Mouse (Mus musculus) skeletal muscle tissue, adult 2 months (tissue): ENCODE measurements at regions not wholly inside any gene's neighbourhood (a gene's known extent, or its start where the extent isn't known, plus 50 kb on each side); places are given as distances from the start of the nearest gene placed in this dataset.

Experiments
- DNase-seq: peaks from one replicate; pipeline ENCODE4 v3.0.0-alpha.2; 2012; ENCODE audit warnings: low read depth, low spot score

- no peak for DNase-seq
Observed at GRCm38 (mm10) chr11:117413133-117413532, 71.0 kb upstream of the Gm11733 start.

- DNase-seq: no peak
Observed at GRCm38 (mm10) chr11:117413942-117414705, 70.0 kb upstream of the Gm11733 start.

GRCm38 (mm10) chr11:117414871-117415323 lies 69.3 kb upstream of the Gm11733 start:
- peak; percentile 66 for DNase-seq

GRCm38 (mm10) chr11:117415466-117415865 lies 68.7 kb upstream of the Gm11733 start:
- no peak for DNase-seq

- no peak for DNase-seq
Observed at GRCm38 (mm10) chr11:117415955-117416354, 68.2 kb upstream of the Gm11733 start.

GRCm38 (mm10) chr11:117416984-117417670 lies 67.0 kb upstream of the Gm11733 start:
- peak; percentile 73 for DNase-seq

- DNase-seq: no peak
Observed at GRCm38 (mm10) chr11:117417959-117418574, 66.1 kb upstream of the Gm11733 start.

GRCm38 (mm10) chr11:117418939-117419338 lies 65.2 kb upstream of the Gm11733 start:
- peak; percentile 88 for DNase-seq

- DNase-seq: no peak
Observed at GRCm38 (mm10) chr11:117419351-117419969, 64.7 kb upstream of the Gm11733 start.

- DNase-seq: no peak
Observed at GRCm38 (mm10) chr11:117422713-117423112, 61.5 kb upstream of the Gm11733 start.

GRCm38 (mm10) chr11:117423422-117423821 lies 60.7 kb upstream of the Gm11733 start:
- DNase-seq: no peak

GRCm38 (mm10) chr11:117425466-117425865 lies 58.7 kb upstream of the Gm11733 start:
- no peak for DNase-seq

GRCm38 (mm10) chr11:117425927-117426326 lies 58.2 kb upstream of the Gm11733 start:
- no peak for DNase-seq

GRCm38 (mm10) chr11:117426651-117427050 lies 57.5 kb upstream of the Gm11733 start:
- no peak for DNase-seq

- DNase-seq: peak; percentile 61
Observed at GRCm38 (mm10) chr11:117427808-117428510, 56.2 kb upstream of the Gm11733 start.

GRCm38 (mm10) chr11:117429326-117429752 lies 54.8 kb upstream of the Gm11733 start:
- peak; percentile 68 for DNase-seq

- no peak for DNase-seq
Observed at GRCm38 (mm10) chr11:117429894-117430293, 54.3 kb upstream of the Gm11733 start.

GRCm38 (mm10) chr11:117434056-117434455 lies 50.1 kb upstream of the Gm11733 start:
- DNase-seq: no peak
